Mouse (Mus musculus) midbrain, embryonic 13.5 days (tissue): ENCODE results near the gene Zc3hav1. TPM values are rescaled to one million over a fixed set of nuclear protein-coding genes. Genes with fewer than 3 reads are reported as not detected.

Experiments used
- ATAC-seq: fragments of 200-750 bp; cut with Nextera tagmentation; 2 replicates; pipeline ENCODE4 v1.8.0; 2017; ENCODE audit warnings: mild to moderate bottlenecking, moderate TSS enrichment, moderate library complexity
- H3K27ac ChIP-seq: fragments of 300-500 bp; sonication (generic); 2 replicates; pipeline ENCODE4 v1.5.1; 2015; ENCODE audit warnings: inconsistent platforms, mild to moderate bottlenecking, moderate library complexity
- H3K27me3 ChIP-seq: fragments of 300-500 bp; sonication (generic); 2 replicates; pipeline ENCODE4 v1.6.1; 2015; ENCODE audit warnings: mild to moderate bottlenecking, inconsistent platforms
- H3K36me3 ChIP-seq: fragments of 300-500 bp; sonication (generic); 2 replicates; pipeline ENCODE4 v1.6.1; 2015; ENCODE audit warnings: mild to moderate bottlenecking, inconsistent platforms
- H3K4me1 ChIP-seq: fragments of 300-500 bp; sonication (generic); replicated peaks from 2 replicates; pipeline ENCODE4 v1.6.1; 2015; ENCODE audit warnings: inconsistent platforms
- H3K4me2 ChIP-seq: fragments of 300-500 bp; sonication (generic); replicated peaks from 2 replicates; pipeline ENCODE4 v1.6.1; 2015; ENCODE audit warnings: moderate library complexity, mild to moderate bottlenecking, inconsistent platforms
- H3K4me3 ChIP-seq: fragments of 300-500 bp; sonication (generic); replicated peaks from 2 replicates; pipeline ENCODE4 v1.5.1; 2015; ENCODE audit warnings: mild to moderate bottlenecking, inconsistent platforms
- H3K9ac ChIP-seq: fragments of 300-500 bp; sonication (generic); replicated peaks from 2 replicates; pipeline ENCODE4 v1.6.1; 2015; ENCODE audit warnings: mild to moderate bottlenecking, inconsistent platforms
- H3K9me3 ChIP-seq: fragments of 300-500 bp; sonication (generic); 2 replicates; pipeline ENCODE4 v1.6.1; 2016; ENCODE audit warnings: mild to moderate bottlenecking, inconsistent platforms
- WGBS: fragments of 180-500 bp; shearing (Covaris S2); methylation state at CpG from one replicate; pipeline ENCODE4 v1.1.7; 2015; 5-methylcytosine and 5-hydroxymethylcytosine counted together
- polyA plus RNA-seq: library from polyadenylated mRNA; unstranded; fragments of >200 nt; fragmentation: Nextera tagmentation; extraction: Ambion mirVana; gene quantifications from 2 replicates; pipeline ENCODE4 v1.2.1, GENCODE M21; 2015

Zc3hav1 gene
- polyA plus RNA-seq, 1 experiment from 2014 or later: 1.3 TPM

GRCm38 (mm10) chr6:38348811-38349453 is 5.5 kb downstream of the Zc3hav1 start:
- Histone ChIP-seq H3K27ac (no peak overlapping the region), H3K4me2 (no peak overlapping the region), H3K4me3 (no peak overlapping the region), H3K9ac (no peak overlapping the region), H3K4me1 (peaks cover 4% of the 10 kb centered on the region), H3K36me3 (no peaks in the 10 kb centered on the region), H3K9me3 (no peaks in the 10 kb centered on the region), H3K27me3 (peaks cover 44% of the 10 kb centered on the region)
- 95% methylated on average over 6 of the region's 6 CpGs for whole genome bisulfite sequencing
- no peak for ATAC-seq

- Histone ChIP-seq H3K4me3 (no peak overlapping the region), H3K4me1 (no peaks in the 10 kb centered on the region), H3K36me3 (no peaks in the 10 kb centered on the region), H3K9ac (no peak overlapping the region), H3K27me3 (peaks cover 34% of the 10 kb centered on the region), H3K9me3 (no peaks in the 10 kb centered on the region), H3K27ac (no peak overlapping the region), H3K4me2 (no peak overlapping the region)
- 77% methylated on average over 5 of the region's 5 CpGs for WGBS
- no peak for ATAC-seq
Observed at GRCm38 (mm10) chr6:38347875-38348274, 6.5 kb downstream of the Zc3hav1 start.

GRCm38 (mm10) chr6:38345796-38346195 is 8.6 kb downstream of the Zc3hav1 start:
- Histone ChIP-seq H3K27me3 (peaks cover 15% of the 10 kb centered on the region), H3K4me2 (no peak overlapping the region), H3K4me3 (no peak overlapping the region), H3K27ac (no peak overlapping the region), H3K9me3 (no peaks in the 10 kb centered on the region), H3K36me3 (no peaks in the 10 kb centered on the region), H3K9ac (no peak overlapping the region), H3K4me1 (no peaks in the 10 kb centered on the region)
- 57% methylated on average over 7 of the region's 7 CpGs for WGBS
- ATAC-seq: no peak

GRCm38 (mm10) chr6:38344006-38344670 is 10.3 kb downstream of the Zc3hav1 start:
- Histone ChIP-seq H3K36me3 (no peaks in the 10 kb centered on the region), H3K27me3 (no peaks in the 10 kb centered on the region), H3K27ac (no peak overlapping the region), H3K4me2 (no peak overlapping the region), H3K9me3 (no peaks in the 10 kb centered on the region), H3K4me1 (no peaks in the 10 kb centered on the region), H3K4me3 (no peak overlapping the region), H3K9ac (no peak overlapping the region)
- WGBS: 86% methylated on average over 7 of the region's 7 CpGs
- no peak for ATAC-seq

GRCm38 (mm10) chr6:38343581-38343980 is 10.8 kb downstream of the Zc3hav1 start:
- 41% methylated on average over 3 of the region's 3 CpGs for WGBS
- no peak for ATAC-seq

GRCm38 (mm10) chr6:38342666-38342992 is 11.8 kb downstream of the Zc3hav1 start:
- WGBS: 80% methylated on average over 8 of the region's 8 CpGs
- H3K27ac ChIP-seq: no peak overlapping the region
- ATAC-seq: no peak
- no peaks in the 10 kb centered on the region for H3K36me3 ChIP-seq
- no peaks in the 10 kb centered on the region for H3K9me3 ChIP-seq
- H3K4me1 ChIP-seq: no peaks in the 10 kb centered on the region
- H3K27me3 ChIP-seq: no peaks in the 10 kb centered on the region
- no peak overlapping the region for H3K4me2 ChIP-seq
- H3K9ac ChIP-seq: no peak overlapping the region
- no peak overlapping the region for H3K4me3 ChIP-seq

More at GRCm38 (mm10) chr6:38343581-38343980, 10.8 kb downstream of the Zc3hav1 start:
- Histone ChIP-seq H3K36me3 (no peaks in the 10 kb centered on the region), H3K27ac (no peak overlapping the region), H3K27me3 (no peaks in the 10 kb centered on the region), H3K4me3 (no peak overlapping the region), H3K9me3 (no peaks in the 10 kb centered on the region), H3K4me2 (no peak overlapping the region), H3K9ac (no peak overlapping the region), H3K4me1 (no peaks in the 10 kb centered on the region)

GRCm38 (mm10) chr6:38341751-38342665 is 12.4 kb downstream of the Zc3hav1 start:
- Histone ChIP-seq H3K4me2 (no peak overlapping the region), H3K36me3 (no peaks in the 10 kb centered on the region), H3K27me3 (no peaks in the 10 kb centered on the region), H3K4me3 (no peak overlapping the region), H3K9ac (no peak overlapping the region), H3K27ac (no peak overlapping the region), H3K4me1 (no peaks in the 10 kb centered on the region), H3K9me3 (no peaks in the 10 kb centered on the region)
- 80% methylated on average over 11 of the region's 11 CpGs for WGBS
- no peak for ATAC-seq

GRCm38 (mm10) chr6:38339078-38339477 is 15.3 kb downstream of the Zc3hav1 start:
- no peaks in the 10 kb centered on the region for H3K36me3 ChIP-seq
- 70% methylated on average over 2 of the region's 2 CpGs for WGBS
- H3K9ac ChIP-seq: no peak overlapping the region
- no peaks in the 10 kb centered on the region for H3K27me3 ChIP-seq
- ATAC-seq: no peak
- no peaks in the 10 kb centered on the region for H3K9me3 ChIP-seq
- H3K4me3 ChIP-seq: no peak overlapping the region
- H3K4me1 ChIP-seq: no peaks in the 10 kb centered on the region
- no peak overlapping the region for H3K4me2 ChIP-seq
- H3K27ac ChIP-seq: no peak overlapping the region

GRCm38 (mm10) chr6:38337951-38338350 is 16.5 kb downstream of the Zc3hav1 start:
- Histone ChIP-seq H3K4me1 (no peaks in the 10 kb centered on the region), H3K36me3 (no peaks in the 10 kb centered on the region), H3K4me3 (no peak overlapping the region), H3K9ac (no peak overlapping the region), H3K4me2 (no peak overlapping the region), H3K9me3 (no peaks in the 10 kb centered on the region), H3K27ac (no peak overlapping the region), H3K27me3 (no peaks in the 10 kb centered on the region)
- no peak for ATAC-seq
- 89% methylated on average over 6 of the region's 6 CpGs for WGBS

GRCm38 (mm10) chr6:38337166-38337705 is 17.2 kb downstream of the Zc3hav1 start:
- H3K27ac ChIP-seq: no peak overlapping the region
- ATAC-seq: no peak
- H3K4me1 ChIP-seq: no peaks in the 10 kb centered on the region
- no peak overlapping the region for H3K9ac ChIP-seq
- H3K36me3 ChIP-seq: no peaks in the 10 kb centered on the region
- H3K4me2 ChIP-seq: no peak overlapping the region
- WGBS: 93% methylated on average over 4 of the region's 4 CpGs
- no peak overlapping the region for H3K4me3 ChIP-seq
- H3K27me3 ChIP-seq: no peaks in the 10 kb centered on the region
- H3K9me3 ChIP-seq: no peaks in the 10 kb centered on the region

GRCm38 (mm10) chr6:38335264-38335663 is 19.1 kb downstream of the Zc3hav1 start:
- 86% methylated on average over 6 of the region's 6 CpGs for WGBS
- Histone ChIP-seq H3K27me3 (no peaks in the 10 kb centered on the region), H3K36me3 (no peaks in the 10 kb centered on the region), H3K9ac (no peak overlapping the region), H3K4me2 (no peak overlapping the region), H3K4me1 (no peaks in the 10 kb centered on the region), H3K27ac (no peak overlapping the region), H3K4me3 (no peak overlapping the region), H3K9me3 (no peaks in the 10 kb centered on the region)
- ATAC-seq: no peak

- H3K36me3 ChIP-seq: no peaks in the 10 kb centered on the region
- H3K27ac ChIP-seq: no peak overlapping the region
- 24% methylated on average over 4 of the region's 4 CpGs for WGBS
- no peak overlapping the region for H3K4me2 ChIP-seq
- no peaks in the 10 kb centered on the region for H3K27me3 ChIP-seq
- no peak overlapping the region for H3K9ac ChIP-seq
- ATAC-seq: peak; percentile 58; the same call in 1 of the 2 replicates
- H3K4me3 ChIP-seq: no peak overlapping the region
- H3K9me3 ChIP-seq: no peaks in the 10 kb centered on the region
- H3K4me1 ChIP-seq: no peaks in the 10 kb centered on the region
Observed at GRCm38 (mm10) chr6:38326596-38326995, 27.8 kb downstream of the Zc3hav1 start.
